Mouse (Mus musculus): ENCODE results near the gene Serpinb1b.

- TF ChIP-seq POLR2A (IDR thresholded peaks at IDR 0.05; ENCODE audit: borderline replicate concordance, extremely low read depth, insufficient read depth, insufficient read length, poor library complexity, severe bottlenecking) (no peak), CTCF (IDR thresholded peaks at IDR 0.05; ENCODE audit: borderline replicate concordance, extremely low read depth, insufficient read depth, insufficient read length) (no peak)
Measured at GRCm38 (mm10) chr13:33048187-33048586, 30.2 kb upstream of the Serpinb1b start.
